Mouse (Mus musculus) adrenal gland, postnatal 0 days (tissue): Measurements from ENCODE around the gene Mbtd1. TPM values are rescaled to one million over a fixed set of nuclear protein-coding genes. Genes with fewer than 3 reads are reported as not detected.

Source experiments
- polyA plus RNA-seq: library from polyadenylated mRNA; unstranded; fragments of >200 nt; fragmentation: Nextera tagmentation; extraction: Ambion mirVana; gene quantifications from 2 replicates; pipeline ENCODE4 v1.2.1, GENCODE M21; 2015

Gene Mbtd1
- polyA plus RNA-seq, result 11.0 and 13.5 TPM in 2 replicates

DNA sequence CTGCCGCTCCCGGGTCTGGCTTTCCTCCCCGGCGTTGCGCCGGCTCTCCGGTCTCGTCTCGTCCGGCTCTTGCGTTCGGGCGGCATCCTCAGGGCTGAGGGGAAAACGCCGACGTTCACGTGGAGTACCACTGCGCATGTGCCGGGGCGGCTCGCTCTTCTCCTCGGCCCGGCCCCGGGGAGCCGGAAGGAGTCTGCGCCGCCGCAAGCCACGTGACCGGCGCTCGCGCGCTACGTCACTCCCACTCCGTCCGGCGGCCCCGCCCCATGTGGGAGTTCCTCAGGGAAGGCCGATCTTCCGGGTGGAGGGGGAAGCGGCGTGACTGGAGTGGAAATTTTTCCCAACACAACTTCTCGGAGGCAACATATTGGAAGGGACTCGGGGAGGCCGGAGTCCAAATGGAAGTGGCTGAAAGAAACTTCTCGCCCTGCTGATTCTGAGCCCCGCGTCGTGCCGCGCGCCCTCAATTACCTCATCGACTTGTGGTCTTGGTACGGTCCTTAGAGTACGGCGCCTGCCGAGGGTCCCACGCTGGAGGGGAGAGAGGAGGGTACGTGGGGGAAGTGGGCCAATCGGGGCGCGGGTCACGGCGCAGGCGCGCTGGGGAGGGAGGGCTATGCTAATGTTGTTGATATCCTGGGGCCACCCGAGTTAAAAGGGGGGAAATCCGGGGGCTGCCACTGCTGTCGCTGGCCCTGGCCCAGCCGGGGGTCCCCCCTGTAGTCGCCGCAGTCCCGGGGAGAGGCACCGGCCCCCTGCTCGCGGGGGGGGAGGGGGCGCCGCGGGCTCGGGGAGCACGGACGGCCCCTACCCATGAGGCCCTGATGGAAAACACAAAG, at the start of gene Mbtd1, which contains the start of gene Utp18:
Gene Mbtd1, plus strand, starts transcription at position 281 of the 839 bp plus-strand sequence.
Gene Utp18, minus strand, starts transcription at position 195 of the 839 bp plus-strand sequence.

DNA sequence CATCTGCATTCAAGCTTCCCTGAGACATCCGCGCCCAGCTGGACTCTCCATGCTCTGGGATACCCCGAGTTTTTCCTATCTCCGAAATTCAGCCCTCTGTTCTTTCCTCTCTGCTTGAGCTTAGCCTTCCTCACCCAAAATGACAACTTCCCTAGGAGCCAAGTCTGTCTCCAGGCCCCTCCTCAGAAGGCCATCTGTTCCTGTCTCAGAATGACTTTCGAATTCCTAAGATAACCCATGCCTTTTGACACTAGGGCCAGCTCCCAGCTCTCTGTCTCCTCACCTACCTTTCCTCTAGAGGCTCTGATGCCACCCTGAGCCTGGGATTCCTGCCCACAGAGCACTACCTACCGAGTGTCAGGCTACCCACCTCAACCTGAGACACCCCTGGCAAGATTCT, 70.5 kb downstream of the Mbtd1 start, which contains the start of gene Nme2:
Gene Nme2, minus strand, starts transcription at position 101 of the 400 bp plus-strand sequence.

GRCm38 (mm10) chr11:93968005-93968847, 82.6 kb downstream of the Mbtd1 start, which contains the start of the genes Gm20390 and Nme1:
TSS of gene Gm20390 (minus strand) at chr11:93968293.
TSS of gene Nme1 (minus strand) at chr11:93968521.

GRCm38 (mm10) chr11:93995720-93996305, 110.2 kb downstream of the Mbtd1 start, which contains the start of gene Spag9:
TSS of gene Spag9 (plus strand) at chr11:93996091.

Other genes with a start within 250 kb of the Mbtd1 start
- 16.3 and 17.9 TPM in 2 replicates for gene Utp18, start 86 bp upstream of the Mbtd1 start, polyA plus RNA-seq
- 506 and 601 TPM in 2 replicates for gene Nme2, start 70.4 kb downstream of the Mbtd1 start, polyA plus RNA-seq
- 241 and 293 TPM in 2 replicates for gene Gm20390, start 82.4 kb downstream of the Mbtd1 start, polyA plus RNA-seq
- 85.9 and 94.9 TPM in 2 replicates for gene Nme1, start 82.7 kb downstream of the Mbtd1 start, polyA plus RNA-seq
- gene Spag9, start 110.2 kb downstream of the Mbtd1 start, polyA plus RNA-seq, result 41.6 and 43.6 TPM in 2 replicates